Mouse (Mus musculus) subcutaneous adipose tissue, adult 2 months (tissue): ENCODE data around the gene Otud5. TPM values are rescaled to one million over a fixed set of nuclear protein-coding genes. Genes with fewer than 3 reads are reported as not detected.

ENCODE experiments used
- polyA plus RNA-seq: library from polyadenylated mRNA; depleted of rRNA; stranded (reverse); fragments of >200 nt; gene quantifications from 2 replicates; pipeline ENCODE4 v1.2.3, GENCODE M21; 2012; ENCODE audit warnings: low replicate concordance; rRNA removed

Gene Otud5
- 24.5 and 39.8 TPM in 2 replicates for polyA plus RNA-seq

DNA sequence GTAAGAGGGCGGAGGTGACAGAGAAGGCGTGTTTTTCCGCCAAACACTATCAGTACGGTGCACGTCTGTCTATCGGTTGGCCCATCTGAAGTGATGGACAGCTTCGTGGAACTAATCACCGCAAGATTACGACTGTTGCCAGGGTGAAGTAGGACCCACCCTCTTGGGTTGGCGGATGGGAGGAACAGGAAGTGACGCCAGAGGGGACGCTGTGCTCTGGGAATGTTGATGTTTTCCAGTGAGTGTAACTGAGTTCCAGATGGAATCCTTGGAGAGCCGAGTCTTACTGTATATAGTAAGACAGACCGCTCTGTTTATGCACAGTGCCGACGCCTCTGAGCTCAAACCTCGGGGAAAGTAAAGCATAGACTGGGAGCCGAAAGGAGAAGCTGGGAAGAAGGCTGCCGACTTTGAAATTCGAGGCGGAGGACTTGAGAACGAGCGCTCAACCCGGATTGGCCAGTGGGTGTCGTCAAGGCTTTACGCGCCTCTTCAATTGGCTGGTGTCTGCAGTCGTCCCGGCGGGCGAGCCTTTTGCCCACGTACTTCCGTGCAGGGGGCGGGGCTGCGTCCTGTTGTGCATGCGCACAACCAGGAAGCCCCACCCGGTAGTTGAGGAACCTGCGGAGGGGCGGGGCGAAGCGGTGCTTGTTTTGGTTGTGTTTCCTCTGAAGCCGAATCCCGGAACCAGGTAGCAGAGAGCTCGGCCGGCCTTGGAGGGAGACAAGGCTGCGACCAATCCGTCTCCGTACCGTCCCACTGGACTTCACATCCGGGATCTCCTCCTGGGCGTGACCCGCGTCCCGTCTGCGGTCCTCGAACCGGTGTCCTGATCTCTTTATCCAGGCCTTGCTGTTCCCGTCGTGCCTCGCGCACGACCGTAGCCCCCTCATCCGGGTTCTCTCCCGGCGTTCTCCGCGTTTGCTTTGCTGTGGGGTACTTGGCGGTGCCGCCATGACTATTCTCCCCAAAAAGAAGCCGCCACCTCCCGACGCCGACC, at the start of gene Otud5:
TSS of gene Otud5 (plus strand) at position 202 of the 1,000 bp plus-strand sequence.

DNA sequence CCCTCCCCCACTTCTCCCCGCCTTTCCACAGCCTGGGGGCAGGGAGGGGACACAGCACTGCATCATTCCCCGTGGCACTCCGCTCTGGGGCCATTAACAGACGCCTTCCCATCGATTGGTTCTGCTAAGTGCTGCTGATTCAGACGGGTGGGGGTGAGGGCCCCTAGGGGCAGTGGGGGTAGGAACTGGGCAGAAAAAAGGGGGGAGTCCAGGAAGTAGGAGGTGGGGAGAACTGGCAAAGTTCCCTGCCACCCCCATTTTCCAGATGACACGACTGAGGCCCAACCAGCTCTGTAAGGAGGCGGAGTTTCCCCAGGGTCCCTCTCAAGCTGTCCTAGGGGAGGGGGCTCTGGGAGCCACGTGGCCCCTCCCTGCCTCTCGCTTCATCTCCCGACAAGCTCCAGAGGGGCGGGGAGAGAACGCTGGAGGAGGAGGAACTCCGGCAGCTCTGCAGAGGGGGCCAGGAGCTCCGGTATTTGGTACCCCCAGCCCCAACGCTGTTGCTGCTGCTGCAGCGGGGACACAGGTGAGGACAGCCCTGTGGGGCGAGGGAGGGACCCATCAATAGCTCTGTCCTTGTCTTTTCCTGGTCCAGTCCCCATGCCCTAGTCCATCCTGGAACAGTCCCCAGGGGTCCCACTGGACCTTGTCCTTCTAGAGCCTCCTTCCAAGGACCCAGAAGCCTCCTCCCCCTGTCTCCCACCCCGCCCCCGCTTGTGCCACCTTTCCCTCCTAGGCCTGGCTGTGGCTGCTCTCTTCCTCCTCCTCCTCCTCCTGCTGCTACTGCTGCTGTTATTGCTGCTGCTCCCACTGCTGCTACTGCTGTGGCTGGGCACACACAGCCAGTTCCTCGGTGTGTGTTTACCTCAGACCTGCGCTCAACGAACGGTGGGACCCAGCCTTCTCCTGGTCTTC, 19.0 kb upstream of the Otud5 start, which contains the start of gene Kcnd1:
TSS of gene Kcnd1 (plus strand) at position 425 of the 915 bp plus-strand sequence.

DNA sequence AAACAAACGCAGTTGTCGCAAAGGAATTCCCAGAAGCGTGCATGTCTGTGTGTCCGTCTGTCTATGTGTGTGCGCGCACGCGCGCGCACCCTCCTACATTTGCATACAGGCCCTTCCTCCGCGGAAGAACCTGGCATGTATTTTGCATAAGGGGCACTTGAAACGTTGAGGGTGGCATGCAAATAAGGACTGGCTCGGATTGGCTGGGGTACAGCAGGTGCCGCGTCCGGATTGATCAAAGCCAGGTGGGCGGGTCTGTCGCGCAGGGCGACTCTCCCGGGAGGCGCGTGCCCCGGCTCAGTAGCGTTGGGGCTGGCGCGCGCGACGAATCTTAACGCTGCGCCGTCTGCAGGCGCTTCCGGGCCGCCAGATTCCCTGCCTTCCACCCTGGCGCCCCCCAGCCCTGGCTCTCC, 36.8 kb downstream of the Otud5 start, which contains the start of gene Pim2:
TSS of gene Pim2 (plus strand) at position 256 of the 413 bp plus-strand sequence.

DNA sequence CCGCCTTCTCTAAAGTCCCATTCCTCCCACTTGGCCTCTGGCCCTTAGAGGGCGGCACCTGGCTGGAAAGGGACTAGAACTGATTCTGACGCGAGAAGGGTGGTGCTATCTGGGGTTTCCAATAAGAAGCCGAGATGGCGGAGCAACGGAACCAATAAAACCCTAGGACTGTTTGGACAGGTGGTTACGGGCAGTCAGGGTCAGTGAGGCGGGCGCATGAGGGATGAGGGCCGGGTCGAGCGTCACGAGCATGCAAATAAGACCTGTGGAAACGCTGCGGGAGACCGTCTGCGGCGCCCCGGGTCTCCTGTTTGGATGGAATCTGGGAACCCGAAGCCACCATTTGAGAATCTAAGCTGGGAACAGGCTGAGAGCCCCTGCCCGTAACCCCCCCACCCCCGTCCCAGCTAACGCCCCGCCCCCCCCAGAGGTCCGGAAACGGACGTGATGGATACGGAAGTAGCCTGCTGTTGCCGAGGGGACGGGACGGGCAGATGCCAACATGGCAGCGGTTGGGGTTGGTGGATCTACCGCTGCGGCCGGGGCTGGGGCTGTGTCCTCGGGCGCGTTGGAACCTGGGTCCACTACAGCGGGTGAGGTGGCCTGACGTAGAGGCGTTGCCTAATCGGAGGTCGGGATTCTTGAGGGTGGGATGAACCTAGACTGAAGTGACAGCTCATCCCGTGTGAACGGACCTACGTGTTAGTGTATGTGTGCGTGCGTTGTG, 42.8 kb downstream of the Otud5 start, which contains the start of gene Slc35a2:
TSS of gene Slc35a2 (plus strand) at position 188 of the 727 bp plus-strand sequence.

DNA sequence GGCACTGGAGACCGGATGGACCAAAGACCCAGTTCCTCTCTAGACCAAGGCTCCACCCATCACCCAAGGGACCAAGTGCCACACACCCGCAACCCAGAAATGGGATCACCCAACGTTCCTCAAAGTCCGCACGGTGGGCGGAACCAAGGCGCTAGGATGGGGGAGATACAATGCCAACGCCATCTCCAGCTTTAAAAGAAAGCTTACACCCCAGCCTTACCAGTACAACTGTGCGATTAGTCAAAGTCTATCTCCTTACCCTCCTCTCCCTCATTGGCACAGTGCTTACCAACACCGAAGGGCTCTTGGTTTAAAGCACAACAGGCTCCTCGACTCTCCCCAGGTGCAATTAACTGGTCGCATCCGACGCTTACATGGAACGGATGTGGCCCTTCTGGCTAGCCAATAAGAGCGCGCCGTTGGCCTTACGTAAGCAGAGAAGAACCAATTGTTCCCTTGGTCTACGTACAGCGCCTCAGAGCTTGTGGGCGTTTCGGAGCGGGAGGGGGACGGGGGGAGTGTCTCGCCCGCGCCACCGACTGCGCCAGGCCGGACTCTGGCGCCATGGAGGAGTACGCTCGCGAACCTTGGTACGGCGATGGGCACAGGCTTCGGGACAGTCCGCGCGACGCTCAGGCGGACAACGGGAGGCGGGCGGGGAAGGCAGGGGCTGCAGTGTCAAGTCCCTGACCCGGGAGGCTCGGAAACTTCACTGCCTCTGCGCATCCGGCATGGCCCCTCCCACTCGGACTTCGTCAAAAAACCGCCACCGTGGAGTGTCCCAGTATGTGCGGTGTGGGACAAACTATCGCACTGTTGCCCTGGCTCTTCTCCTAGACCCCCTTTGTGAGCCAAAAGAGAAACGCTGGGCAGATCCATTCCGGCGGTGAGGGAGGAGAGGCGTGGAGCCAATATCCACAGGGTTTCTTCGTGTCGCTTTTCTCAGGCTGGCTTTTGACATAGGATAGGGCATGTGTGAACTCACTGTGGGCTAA, 58.0 kb downstream of the Otud5 start, which contains the start of the genes Pqbp1 and Timm17b:
TSS of gene Pqbp1 (minus strand) at position 390 of the 995 bp plus-strand sequence.
TSS of gene Timm17b (plus strand) at position 478 of the 995 bp plus-strand sequence.

DNA sequence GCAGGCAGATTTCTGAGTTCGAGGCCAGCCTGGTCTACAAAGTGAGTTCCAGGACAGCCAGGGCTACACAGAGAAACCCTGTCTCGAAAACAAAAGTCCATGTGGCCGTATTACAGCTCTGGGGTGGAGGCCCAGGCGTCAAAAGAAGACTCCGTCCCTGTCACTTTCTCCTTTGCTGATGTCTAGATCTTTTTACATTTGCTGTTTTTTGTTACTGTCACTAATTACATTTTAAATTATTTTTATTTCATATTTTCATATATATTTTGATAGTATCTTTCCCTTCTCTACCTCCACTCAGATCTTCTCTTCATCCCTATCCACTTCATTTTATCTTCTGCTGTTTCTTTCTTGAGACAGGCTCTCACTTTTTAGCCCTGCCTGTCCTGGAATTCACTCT, 66.6 kb downstream of the Otud5 start, which contains the start of gene Gm10491:
TSS of gene Gm10491 (minus strand) at position 101 of the 400 bp plus-strand sequence.

DNA sequence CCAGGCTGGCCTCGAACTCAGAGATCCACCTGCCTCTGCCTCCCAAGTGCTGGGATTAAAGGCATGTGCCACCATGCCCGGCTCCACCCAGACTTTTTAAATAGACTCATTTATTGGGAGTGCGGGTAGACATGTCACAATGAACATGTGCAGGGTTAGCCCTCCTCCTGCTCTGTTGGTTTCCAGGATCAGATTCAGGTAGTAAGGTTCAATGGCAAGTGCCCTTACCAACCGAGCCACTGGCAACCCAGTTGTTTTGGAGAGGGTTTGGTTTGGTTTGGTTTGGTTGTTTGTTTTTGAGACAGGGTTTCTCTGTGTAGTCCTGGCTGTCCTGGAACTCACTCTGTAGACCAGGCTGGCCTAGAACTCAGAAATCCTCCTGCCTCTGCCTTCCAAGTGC, 68.1 kb downstream of the Otud5 start, which contains the start of gene Gm10490:
TSS of gene Gm10490 (plus strand) at position 301 of the 400 bp plus-strand sequence.

DNA sequence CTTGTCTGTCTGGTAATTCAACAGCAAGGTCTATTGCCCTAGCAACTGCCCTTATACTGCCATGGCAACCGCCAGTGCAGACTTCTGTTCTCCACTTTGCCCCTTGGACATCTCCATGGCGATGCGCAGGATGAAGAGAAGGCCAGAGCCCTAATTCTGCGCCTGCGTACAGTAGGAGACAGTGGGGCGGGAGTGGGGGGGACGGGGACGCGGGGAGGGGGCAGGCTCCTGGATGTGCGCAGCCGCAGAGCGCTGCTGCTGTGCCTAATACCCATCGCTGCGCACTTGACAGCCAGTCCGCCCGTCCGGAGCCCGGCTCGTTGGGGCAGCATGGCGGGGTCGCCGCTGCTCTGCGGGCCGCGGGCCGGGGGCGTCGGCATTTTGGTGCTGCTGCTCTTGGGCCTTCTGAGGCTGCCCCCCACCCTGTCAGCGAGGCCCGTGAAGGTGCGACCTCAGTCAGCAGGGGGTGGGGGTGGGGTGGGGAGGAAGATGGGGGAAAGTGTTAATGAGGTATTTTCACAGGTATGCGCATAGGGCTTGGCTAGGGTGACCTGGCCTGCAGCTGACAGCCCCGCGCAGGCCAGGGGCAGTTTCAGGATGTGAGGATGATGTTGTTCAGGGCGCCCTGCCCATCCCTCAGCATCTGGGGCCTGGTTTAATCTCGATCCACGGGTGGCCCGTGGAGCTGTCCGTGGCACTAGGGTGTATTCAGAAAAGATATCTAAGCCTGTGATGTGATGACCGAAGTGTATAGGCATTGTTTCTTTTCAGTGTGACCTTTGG, 78.6 kb downstream of the Otud5 start, which contains the start of gene Pcsk1n:
TSS of gene Pcsk1n (plus strand) at position 222 of the 783 bp plus-strand sequence.

Other genes with a start within 250 kb of the Otud5 start
- 20.1 and 23.7 TPM in 2 replicates for gene Ccdc22, start 235.8 kb upstream of the Otud5 start, polyA plus RNA-seq
- 0.03 and 0.06 TPM in 2 replicates for gene Cacna1f, start 234.3 kb upstream of the Otud5 start, polyA plus RNA-seq
- 6.8 and 38.6 TPM in 2 replicates for gene Syp, start 202.9 kb upstream of the Otud5 start, polyA plus RNA-seq
- gene Prickle3, start 184.1 kb upstream of the Otud5 start, polyA plus RNA-seq = 22.2 and 28.8 TPM in 2 replicates
- 261 and 296 TPM in 2 replicates for gene Plp2, start 170.0 kb upstream of the Otud5 start, polyA plus RNA-seq
- gene Magix, start 160.1 kb upstream of the Otud5 start, polyA plus RNA-seq = 6.6 and 7.9 TPM in 2 replicates
- gene Gpkow, start 144.2 kb upstream of the Otud5 start, polyA plus RNA-seq = 9.4 and 11.1 TPM in 2 replicates
- gene Wdr45, start 127.0 kb upstream of the Otud5 start, polyA plus RNA-seq = 77.1 and 105 TPM in 2 replicates
- 0.97 TPM in 1 of 2 replicates, not detected in the other for gene Gm45208, start 119.1 kb upstream of the Otud5 start, polyA plus RNA-seq
- 26.1 and 85.6 TPM in 2 replicates for gene Praf2, start 112.9 kb upstream of the Otud5 start, polyA plus RNA-seq
- 3.5 and 16.5 TPM in 2 replicates for gene Ccdc120, start 90.5 kb upstream of the Otud5 start, polyA plus RNA-seq
- gene Tfe3, start 78.8 kb upstream of the Otud5 start, polyA plus RNA-seq = 27.8 and 38.8 TPM in 2 replicates
- 31.1 and 39.0 TPM in 2 replicates for gene Gripap1, start 51.6 kb upstream of the Otud5 start, polyA plus RNA-seq
- gene Kcnd1, start 19.1 kb upstream of the Otud5 start, polyA plus RNA-seq = 2.1 and 4.6 TPM in 2 replicates
- gene Pim2, start 36.9 kb downstream of the Otud5 start, polyA plus RNA-seq = 3.0 and 9.6 TPM in 2 replicates
- gene Slc35a2, start 42.7 kb downstream of the Otud5 start, polyA plus RNA-seq = 57.9 and 69.0 TPM in 2 replicates
- gene Pqbp1, start 57.9 kb downstream of the Otud5 start, polyA plus RNA-seq = 52.5 and 69.5 TPM in 2 replicates
- gene Timm17b, start 58.0 kb downstream of the Otud5 start, polyA plus RNA-seq = 31.6 and 39.6 TPM in 2 replicates
- gene Gm10491, start 66.5 kb downstream of the Otud5 start, polyA plus RNA-seq = not detected in 2 replicates
- not detected in 2 replicates for gene Gm10490, start 68.2 kb downstream of the Otud5 start, polyA plus RNA-seq
- 0.24 TPM in 1 of 2 replicates, not detected in the other for gene Pcsk1n, start 78.5 kb downstream of the Otud5 start, polyA plus RNA-seq
- gene Eras, start 87.2 kb downstream of the Otud5 start, polyA plus RNA-seq = not detected in 2 replicates
- 23.6 and 53.9 TPM in 2 replicates for gene Hdac6, start 106.5 kb downstream of the Otud5 start, polyA plus RNA-seq
- gene Gata1, start 136.7 kb downstream of the Otud5 start, polyA plus RNA-seq = 0.26 and 1.4 TPM in 2 replicates
- gene Glod5, start 177.1 kb downstream of the Otud5 start, polyA plus RNA-seq = not detected in 2 replicates
- 10.4 and 24.1 TPM in 2 replicates for gene Suv39h1, start 233.4 kb downstream of the Otud5 start, polyA plus RNA-seq
- gene Was, start 249.1 kb downstream of the Otud5 start, polyA plus RNA-seq = 4.9 and 6.4 TPM in 2 replicates